Mouse (Mus musculus) spleen, adult 12 weeks (tissue): ENCODE results near the gene Psd.
A peak's percentile ranks its signal among the peaks of the same experiment; 100 is the strongest.

Experiments
- DNase-seq: peaks from one replicate; pipeline ENCODE4 v3.0.0; 2022; ENCODE audit warnings: low spot score

The Psd gene

GRCm38 (mm10) chr19:46305432-46306267, 21.3 kb downstream of the Psd start:
- peak; percentile 89 for DNase-seq

- DNase-seq, result no peak
These were observed 22.0 kb downstream of the Psd start for GRCm38 (mm10) chr19:46304908-46305333.

GRCm38 (mm10) chr19:46304216-46304841, 22.6 kb downstream of the Psd start, which contains the start of gene Nfkb2:
Gene Nfkb2, plus strand, starts transcription at chr19:46304320.
- peak; percentile 88 for DNase-seq

GRCm38 (mm10) chr19:46303251-46304215, 23.4 kb downstream of the Psd start:
- DNase-seq, result no peak

GRCm38 (mm10) chr19:46302551-46302950, 24.4 kb downstream of the Psd start:
- no peak for DNase-seq

- DNase-seq, result no peak
These were observed 26.5 kb downstream of the Psd start for GRCm38 (mm10) chr19:46300294-46301045.

GRCm38 (mm10) chr19:46296938-46297337, 30.0 kb downstream of the Psd start:
- no peak for DNase-seq

GRCm38 (mm10) chr19:46290535-46291105, 36.3 kb downstream of the Psd start:
- DNase-seq, result no peak

GRCm38 (mm10) chr19:46287566-46287965, 39.4 kb downstream of the Psd start:
- DNase-seq, result no peak

GRCm38 (mm10) chr19:46286926-46287325, 40.0 kb downstream of the Psd start:
- DNase-seq, result no peak

GRCm38 (mm10) chr19:46286047-46286446, 40.9 kb downstream of the Psd start:
- no peak for DNase-seq

- DNase-seq, result no peak
These were observed 41.3 kb downstream of the Psd start for GRCm38 (mm10) chr19:46285631-46286030.

- DNase-seq, result no peak
These were observed 42.3 kb downstream of the Psd start for GRCm38 (mm10) chr19:46284686-46285085.

- DNase-seq, result no peak
These were observed 44.7 kb downstream of the Psd start for GRCm38 (mm10) chr19:46282081-46282849.

- no peak for DNase-seq
These were observed 51.6 kb downstream of the Psd start for GRCm38 (mm10) chr19:46275307-46275706.

- DNase-seq, result no peak
These were observed 62.2 kb downstream of the Psd start for GRCm38 (mm10) chr19:46264762-46265161.
